Mouse (Mus musculus) gonadal fat pad, adult 2 months (tissue): ENCODE data around the gene Atp6v1e2. TPM values are rescaled to one million over a fixed set of nuclear protein-coding genes. Genes with fewer than 3 reads are reported as not detected.

Experiments used
- polyA plus RNA-seq: library from polyadenylated mRNA; depleted of rRNA; stranded (reverse); fragments of >200 nt; gene quantifications from 2 replicates; pipeline ENCODE4 v1.2.3, GENCODE M21; 2012; rRNA removed

The Atp6v1e2 gene
- polyA plus RNA-seq, 1 experiment: 0.32 TPM

Other genes starting within 250 kb of the Atp6v1e2 start
- 66.6 and 115 TPM in 2 replicates for gene Epas1, start 194.2 kb downstream of the Atp6v1e2 start, polyA plus RNA-seq
- 1.7 and 3.3 TPM in 2 replicates for gene Tmem247, start 30.5 kb downstream of the Atp6v1e2 start, polyA plus RNA-seq
- 48.6 and 68.2 TPM in 2 replicates for gene Rhoq, start 15.2 kb upstream of the Atp6v1e2 start, polyA plus RNA-seq
- gene Pigf, start 77.5 kb upstream of the Atp6v1e2 start, polyA plus RNA-seq: 10.2 and 12.8 TPM in 2 replicates
- 18.1 and 21.9 TPM in 2 replicates for gene Cript, start 77.7 kb upstream of the Atp6v1e2 start, polyA plus RNA-seq
- 9.3 and 9.5 TPM in 2 replicates for gene Socs5, start 159.8 kb upstream of the Atp6v1e2 start, polyA plus RNA-seq